Mouse (Mus musculus) right cerebral cortex, postnatal 14 days (tissue): ENCODE results near the gene Cga.

Experiments used
- DNase-seq: peaks from one replicate; pipeline ENCODE4 v3.0.0; 2022

Gene Cga

DNA sequence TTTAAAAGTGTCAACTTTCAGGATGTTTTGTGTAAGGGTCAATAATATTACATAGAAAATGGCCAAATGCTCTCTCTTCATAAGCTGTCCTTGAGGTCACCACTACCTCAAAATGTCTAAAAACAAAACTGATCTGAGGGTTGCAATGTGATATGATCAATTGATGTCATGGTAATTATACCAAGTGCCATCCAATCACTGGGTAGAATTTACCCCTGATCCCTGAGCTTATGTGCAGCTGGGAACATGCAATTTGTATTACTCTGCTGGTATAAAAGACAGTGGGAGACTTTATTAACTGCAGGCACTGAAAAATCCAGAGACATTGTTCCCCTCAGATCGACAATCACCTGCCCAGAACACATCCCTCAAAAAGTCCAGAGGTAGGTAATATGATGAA lies at the start of gene Cga:
Gene Cga (plus strand): TSS at position 301 of the 400 bp plus-strand sequence.
- no peak for DNase-seq

DNA sequence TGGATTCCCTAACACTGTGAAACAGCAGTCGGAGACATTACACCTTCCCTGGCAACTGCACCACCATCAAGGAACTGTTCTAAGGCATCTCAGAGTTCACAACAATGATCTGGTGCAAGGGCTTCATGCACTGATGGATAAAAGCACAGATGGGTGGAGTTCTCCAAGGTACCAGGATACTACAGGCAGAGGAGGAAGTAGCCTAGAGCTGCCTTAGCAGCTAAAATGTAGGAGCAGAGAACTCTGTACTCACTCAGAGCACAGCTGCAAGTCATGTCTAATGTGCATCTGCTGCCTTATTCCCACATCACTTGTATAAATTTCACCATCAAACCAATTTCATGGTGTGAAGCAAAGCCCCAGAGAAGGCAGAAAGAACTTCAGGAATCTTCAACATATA lies 49.7 kb upstream of the Cga start:
- no peak for DNase-seq

DNA sequence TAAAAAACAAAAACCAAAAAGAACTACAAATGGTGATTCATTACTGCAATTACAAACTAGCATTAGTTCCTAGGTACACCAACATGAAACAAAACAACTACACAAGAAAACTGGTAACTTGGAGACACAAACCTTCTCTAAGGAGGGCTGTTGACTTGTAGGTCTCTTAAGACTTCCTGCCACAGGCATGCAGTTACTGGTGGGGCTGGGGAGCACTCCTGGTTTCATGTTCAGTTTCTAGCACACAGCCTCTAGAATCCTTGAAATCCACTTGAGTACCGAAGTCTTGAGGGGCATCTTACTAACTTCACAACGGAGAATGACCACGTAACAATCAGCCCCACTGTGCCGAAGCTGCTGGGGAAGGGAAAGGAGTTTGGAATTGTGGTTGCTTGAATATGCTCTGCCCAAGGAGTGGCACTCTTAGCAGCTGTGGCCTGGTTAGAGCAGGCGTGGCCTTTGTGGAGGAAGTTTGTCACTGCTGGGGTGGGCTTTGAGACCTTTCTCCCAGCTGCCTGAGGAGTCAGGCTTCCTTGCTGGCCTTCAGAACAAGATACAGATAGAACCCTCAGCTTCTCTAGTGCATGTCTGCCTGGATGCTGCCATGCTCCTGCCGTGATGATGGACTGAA lies 45.8 kb upstream of the Cga start:
- DNase-seq: no peak

DNA sequence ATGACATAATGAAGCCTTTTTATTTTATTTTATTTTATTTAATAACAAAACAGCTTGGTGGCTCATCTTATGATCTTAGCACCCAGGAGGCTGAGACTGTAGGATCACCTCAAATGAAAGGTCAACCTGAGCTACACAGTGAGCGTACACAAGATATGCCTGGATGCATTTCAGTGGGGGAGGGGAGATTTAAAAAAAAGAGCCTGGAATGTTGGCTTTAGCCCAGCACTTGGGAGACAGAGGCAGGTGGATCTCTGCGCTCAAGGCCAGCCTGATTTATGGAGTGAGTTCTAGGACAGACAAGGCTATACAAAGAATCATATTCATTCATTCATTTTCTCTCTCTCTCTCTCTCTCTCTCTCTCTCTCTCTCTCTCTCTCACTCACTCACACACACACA lies 43.4 kb upstream of the Cga start:
- no peak for DNase-seq

DNA sequence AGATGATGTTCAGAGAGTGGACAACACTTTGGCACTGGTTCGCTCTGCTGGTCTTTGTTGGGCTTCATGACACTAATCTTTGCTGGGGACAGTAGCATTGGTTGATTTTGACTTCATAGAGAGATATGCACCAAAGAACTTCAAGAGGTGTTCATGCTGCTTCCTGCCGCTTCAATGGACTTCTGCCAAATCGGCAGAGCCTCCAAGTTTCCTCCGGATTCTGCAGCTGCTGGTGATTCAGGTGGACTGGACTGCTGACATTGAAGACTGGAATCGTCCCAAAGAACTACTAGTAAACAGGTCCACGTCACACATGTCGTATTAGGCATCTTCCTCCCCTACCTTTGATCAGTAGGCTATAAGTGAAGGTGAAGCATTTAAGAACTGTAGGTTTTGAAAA lies 41.5 kb upstream of the Cga start:
- no peak for DNase-seq

DNA sequence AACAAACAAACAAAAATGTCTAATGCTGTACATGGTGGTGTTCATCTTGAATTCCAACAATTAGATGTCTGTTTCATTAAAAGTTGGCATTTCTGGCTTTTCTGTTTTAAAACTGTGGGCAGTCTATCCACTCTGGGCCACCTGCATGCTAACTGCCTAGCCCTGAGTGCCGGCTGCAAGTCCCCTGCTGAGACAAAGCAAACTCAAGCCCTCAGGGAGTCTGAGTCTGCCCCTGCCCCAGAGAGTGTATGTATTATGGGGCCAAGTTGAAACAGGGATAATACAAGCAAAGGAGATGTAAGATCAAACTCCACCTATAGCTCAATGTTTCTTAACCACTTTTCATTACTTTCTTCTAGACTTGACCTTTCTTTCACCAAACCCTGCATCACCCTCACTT lies 37.6 kb upstream of the Cga start:
- no peak for DNase-seq

DNA sequence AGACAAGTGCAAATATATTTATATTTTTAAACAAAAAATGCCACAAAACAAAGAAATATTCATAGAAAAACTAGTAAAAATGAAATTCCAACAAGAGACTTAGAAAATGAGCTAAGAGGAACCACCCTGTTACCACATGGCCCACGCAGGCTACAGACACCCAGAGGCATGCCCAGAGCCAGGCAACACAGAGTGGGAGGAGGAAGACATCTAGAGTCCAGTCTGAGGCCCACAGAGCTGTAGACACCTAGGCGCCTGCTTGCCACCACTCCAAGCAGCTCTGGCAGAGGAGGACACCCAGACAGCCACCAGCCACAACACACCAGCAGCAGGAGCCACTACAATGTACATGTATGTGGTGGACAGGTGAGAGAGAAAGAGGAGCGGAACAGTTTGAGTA lies 34.7 kb upstream of the Cga start:
- DNase-seq: no peak

DNA sequence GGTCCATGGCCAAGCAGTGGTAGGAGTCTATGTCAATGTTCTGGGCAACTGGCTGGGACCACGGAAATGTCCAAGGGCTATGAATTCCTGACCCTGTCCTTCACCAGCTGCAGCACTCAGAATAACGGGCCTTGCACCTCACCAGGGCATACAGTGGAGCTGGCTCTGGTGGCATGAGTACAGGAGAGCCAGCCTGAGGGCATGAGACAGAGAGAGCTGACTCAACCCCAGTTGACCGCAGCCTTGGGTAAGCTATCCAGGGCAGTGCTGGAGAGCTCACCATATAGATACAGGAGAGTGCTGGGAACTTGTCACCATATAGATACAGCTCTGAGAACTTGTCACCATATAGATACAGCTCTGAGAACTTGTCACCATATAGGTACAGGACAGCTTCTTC lies 34.2 kb upstream of the Cga start:
- no peak for DNase-seq

DNA sequence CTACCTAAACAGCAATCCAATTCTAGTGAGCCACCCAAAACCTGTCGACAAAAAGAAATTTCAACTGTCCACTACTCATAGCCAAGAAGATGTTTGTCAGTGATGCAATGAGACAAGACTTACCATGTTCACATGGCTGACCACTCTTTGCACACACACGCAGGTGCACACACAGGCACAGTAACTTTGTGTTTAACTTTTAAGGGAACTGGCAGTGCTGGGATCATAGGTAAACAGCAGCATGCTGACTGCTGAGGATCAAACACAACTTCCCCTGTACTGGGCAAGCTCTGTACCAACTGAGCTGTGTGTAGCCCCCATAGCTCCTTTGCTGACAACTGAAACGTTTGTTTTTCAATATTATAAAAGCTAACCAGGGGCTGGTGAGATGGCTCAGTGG lies 32.1 kb upstream of the Cga start:
- no peak for DNase-seq

DNA sequence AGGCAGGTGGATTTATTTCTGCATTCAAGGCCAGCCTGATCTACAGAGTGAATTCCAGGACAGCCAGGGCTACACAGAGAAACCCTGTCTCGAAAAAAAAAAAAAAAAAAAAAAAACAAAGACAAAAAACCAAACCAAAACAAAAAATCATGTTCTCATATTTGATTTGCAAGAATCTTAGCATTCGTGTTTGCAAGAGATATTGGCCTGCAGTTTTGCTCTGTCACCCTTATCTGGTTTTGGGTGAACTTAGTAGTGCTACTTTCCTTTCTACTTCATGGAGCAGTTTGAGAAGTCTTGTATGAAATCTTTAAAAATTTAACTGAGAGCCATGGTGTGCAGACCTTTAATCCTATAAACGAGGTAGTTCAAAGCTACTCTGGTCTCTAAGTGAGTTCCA lies 23.8 kb upstream of the Cga start:
- DNase-seq: no peak

DNA sequence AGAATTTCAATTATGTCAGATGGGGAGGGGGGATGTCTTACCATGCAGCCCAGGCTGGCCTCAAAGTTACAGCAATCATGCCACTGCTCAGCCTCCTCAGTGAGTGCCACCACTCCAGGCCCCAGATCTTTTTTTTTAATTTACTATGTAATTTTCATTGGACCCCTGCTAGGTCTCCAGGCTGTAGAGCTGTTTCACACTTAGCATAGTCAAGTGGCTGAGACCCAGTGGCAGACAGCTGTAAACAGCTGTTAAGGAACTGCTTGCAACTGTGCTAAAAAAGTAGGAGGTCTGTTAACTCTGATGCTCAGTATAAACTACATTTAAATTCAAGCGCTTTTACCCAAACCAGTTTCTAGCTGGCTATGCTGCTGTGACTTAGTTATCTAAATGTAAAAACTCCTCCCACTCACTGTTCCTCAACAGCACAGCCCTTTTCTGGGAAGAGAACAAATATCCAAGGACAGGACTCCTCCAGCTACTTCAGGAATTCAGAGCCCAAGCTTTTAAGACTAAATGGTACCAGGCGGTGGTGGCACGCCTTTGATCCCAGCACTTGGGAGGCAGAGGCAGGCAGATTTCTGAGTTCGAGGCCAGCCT lies 20.6 kb upstream of the Cga start:
- no peak for DNase-seq

DNA sequence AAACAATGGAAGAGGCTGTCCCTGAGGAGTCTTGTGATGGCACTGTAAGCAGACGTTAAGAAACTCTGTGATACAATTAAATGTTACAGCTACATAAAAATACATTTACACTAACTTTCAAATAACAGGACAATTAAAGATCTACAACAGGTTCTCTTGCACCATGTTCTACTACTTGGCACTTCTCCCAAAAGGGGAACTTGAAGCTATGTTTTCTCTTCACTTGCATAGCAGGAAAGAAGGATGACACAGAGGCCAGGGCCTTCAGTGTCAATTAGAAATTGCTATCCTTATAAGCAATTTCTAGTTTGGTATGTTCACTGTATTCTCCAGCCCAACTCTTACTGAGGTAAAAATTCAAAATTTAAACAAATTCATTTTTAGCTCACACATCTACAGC lies 19.3 kb upstream of the Cga start:
- no peak for DNase-seq

DNA sequence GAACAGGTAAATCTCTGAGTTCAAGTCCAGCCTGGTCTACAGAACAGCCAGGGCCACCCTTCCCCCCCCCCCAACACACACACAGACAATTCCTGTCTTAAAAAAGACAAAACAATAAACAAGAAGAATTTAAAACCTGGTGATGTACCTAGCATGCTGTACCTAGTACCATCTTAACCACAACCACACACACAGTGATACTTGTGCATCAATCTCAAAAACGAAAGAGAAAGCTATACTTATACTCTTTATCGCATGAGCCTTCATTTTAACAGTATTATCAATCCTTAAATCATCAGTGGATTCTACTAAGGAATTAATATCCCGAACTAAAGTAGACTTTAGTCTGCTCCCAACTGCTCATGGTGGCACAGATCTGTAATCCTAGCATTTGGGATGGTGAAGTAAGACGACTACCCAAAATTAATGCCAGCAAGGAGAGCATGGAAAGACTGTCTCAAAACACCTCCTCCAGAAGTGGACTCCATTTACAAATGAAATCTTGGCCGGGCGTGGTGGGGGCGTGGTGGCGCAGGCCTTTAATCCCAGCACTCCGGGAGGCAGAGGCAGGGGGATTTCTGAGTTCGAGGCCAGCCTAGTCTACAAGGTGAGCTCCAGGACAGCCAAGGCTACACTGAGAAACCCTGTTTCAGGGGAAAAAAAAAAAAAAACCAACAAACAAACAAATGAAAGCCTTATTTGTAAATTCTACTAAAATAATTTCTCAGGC lies 12.5 kb upstream of the Cga start:
- no peak for DNase-seq

DNA sequence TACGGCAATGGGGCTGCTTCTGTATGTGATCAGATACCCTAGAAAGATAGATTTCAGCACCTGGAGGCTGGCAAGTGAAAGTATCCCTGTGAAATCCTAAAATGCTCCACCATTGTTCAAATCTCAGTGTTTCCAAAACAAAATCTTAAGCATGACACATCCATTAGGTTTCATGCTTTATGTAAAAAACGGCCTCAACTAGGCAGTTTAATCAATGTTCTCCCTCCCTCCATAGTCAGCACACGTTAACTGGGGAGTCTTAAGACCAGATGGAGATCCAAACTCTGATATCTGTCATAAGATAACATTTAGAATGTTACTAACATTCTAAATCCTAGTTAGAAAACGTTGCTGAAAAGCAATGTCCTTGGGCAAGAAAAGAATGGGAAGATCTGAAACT lies 11.7 kb upstream of the Cga start:
- DNase-seq: no peak

DNA sequence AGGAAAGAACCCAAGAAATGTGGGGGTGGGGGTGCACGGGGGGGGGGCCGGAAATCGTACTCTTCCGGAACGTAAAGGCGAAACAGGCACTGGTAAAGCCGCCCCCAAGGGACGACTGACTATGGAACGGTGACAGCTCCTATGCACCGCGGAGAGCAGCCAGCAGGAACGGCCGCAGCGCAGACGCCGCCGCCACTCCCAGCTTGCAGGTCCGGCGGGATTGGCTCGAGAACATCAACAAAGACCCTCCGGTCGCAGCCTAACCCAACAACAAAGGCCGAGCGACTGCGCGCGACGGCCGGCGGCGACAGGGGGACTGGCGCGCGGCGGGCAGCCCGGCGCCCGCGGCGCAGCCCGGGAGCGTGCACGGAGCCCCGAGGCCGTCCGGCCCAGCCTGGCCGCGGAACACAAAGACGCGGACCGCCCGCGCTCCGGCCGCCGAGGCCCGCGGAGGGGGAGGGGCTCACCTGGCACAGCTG lies 11.2 kb upstream of the Cga start:
- peak; percentile 52 for DNase-seq

DNA sequence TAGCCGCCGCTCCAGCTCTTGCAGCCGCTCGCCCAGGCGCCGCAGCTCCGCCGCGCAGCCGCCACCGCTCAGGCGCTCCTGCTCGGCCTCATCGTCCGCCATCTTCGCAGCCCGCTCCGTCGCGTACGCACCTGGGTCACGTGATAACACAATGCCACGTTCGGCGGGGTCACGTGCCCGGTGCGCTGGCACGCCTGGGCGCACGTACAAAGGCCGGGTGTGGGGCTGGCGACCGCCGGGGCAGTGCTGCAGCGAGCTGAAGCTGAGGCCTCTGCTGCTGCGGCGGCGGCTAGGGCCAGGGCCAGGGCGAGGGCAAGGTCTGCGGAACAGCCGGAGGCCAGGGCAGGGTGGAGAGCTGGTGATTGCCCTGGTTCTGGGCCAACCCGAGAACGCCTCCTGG lies 10.8 kb upstream of the Cga start, which contains the start of gene Zfp292:
Gene Zfp292 (minus strand): TSS at position 143 of the 400 bp plus-strand sequence.
- DNase-seq: peak; percentile 95

DNA sequence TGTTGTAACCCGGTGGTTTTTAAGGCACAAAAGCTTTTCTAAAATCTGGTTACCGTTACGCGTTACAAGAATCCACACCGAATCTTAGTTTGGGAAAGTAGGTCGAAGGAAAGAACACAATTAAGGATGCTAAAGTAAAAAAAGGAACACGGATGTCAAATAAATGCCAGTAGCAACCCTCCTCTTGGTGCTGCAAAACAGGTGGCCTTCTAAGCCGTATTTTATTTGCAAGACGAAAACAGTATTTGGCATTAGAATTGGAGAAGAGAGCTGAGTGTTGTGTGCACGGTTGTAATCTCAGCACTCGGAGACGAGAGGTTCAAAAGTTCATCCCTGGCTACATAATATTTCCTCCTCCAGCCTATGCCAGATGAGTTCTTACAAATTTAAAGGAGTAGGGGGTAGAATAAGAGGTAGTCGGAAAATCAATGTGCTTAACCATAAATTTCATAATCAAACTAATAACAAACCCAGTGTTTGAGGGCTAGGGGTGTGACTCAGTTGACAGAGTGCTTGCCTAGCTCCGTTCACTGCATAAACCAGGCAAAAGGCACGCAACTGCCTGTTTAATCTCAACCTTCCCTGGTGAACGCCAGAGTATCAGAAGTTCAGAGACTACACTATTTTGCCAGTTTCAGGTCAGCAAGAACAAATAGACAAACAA lies 10.1 kb upstream of the Cga start:
- no peak for DNase-seq

DNA sequence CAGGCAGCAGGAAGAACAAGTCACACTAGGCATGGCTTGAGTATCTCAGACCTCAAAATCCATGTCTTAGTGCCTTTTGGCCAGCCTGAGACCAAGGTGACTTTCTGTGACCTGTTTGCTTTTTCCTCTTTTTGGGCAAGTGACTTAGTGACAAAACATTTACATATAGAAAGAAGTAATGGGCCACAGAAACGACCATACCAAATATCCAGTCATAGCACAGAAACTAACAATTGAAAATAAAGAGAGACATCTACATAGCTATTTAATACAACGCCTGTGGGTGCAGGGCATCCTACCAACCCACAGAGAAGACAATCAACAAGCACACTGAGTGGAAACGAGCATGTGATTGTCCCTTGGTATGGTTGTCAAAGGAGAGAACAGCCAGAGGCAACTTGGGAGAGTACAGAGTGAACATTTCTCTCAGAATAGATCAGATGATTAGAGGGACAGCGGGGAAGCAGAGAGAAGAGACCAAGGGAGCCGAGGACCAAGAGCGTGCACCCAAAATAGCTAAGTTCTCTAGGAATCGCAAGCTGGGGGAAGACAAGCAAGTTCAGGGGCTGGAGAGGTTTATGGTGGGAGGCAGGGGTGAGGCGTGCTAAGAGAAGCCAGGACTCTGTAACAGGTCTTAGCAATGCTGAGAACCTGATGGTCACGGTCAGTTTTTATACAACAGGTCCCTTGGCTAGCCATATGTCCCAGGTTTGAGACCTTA lies 7.8 kb upstream of the Cga start:
- DNase-seq: no peak

DNA sequence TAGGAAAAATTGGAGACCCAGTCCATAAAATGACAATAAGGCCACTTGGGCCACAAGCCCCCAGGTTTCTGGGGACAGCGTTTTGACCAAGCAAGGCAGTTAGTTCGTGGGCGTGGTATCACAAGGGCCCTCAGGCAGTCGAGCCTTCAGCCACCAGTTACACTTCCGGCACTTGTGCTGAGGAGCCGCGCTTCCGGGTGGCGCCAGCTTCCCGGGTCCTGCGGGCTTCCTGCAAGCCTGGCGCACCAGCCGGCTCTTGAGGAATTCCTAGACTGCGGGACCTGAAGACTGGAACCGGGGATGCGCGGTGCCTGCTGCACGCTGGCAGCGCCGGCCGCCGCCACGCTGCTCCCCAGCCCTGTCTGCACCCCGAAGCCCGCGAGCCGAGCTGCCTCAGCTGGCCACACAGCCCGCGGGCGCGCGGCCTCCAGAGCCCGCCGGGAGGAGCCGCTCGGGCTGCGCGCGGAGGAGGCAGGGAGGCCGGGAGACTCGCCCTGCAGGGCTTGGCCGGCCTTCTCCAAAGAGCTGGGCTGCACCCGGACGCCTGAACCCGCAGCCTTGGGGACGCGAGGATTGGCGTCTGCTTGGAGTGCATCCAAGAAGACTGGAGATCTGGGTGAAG lies 7.0 kb upstream of the Cga start:
- DNase-seq: peak; percentile 79

DNA sequence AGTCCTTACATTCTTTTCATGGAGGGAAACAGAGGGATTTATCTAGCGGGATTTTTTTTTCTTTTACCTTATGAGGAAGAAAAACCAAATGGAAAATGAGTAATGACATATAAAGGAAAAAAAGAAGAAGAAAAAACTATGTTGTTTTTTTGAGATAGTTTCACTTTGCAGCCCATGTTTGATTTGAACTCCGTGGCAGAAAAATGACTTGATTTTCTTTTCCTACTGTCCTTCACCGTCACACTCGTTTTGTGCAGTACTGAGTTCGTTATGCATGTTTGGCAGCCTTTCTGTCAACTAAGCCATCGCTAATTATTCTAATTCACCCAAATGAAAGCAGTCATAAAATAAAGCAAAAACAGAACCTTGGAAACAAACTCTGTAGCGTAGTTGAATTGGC lies 6.3 kb upstream of the Cga start:
- no peak for DNase-seq

DNA sequence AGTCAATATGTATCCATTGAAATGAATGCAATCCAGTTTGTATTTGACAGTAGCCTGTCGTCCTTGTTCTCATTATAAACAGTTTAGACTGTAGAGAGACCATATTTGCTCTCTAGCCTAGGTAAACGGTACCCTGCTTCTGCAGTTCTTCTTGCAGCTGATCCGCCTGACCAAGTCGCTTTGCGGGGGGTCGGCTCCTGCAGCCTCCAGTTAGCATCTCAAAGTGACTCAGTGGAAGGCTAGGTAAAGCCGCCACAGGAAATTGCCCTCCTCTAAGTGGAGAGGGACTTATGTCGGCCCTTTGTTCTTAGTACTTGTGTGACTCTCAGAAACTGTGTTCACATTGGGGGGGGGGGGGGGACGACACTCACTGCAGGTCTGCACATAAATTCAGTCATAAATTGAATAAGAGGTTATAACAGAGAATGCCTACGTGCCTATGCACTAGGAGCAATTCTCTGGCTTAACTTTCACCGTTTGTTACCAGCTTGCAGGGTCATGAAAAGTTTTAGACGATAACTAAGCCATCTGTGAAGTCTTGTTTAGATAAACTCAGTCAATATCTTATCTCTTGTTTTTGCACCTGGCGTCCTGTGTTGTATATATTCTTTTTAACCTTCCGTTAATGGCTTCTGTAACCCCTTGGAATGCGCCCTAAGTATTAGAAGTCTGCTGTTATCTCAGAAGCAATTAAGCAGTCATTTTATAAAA lies 4.3 kb upstream of the Cga start:
- DNase-seq: no peak

DNA sequence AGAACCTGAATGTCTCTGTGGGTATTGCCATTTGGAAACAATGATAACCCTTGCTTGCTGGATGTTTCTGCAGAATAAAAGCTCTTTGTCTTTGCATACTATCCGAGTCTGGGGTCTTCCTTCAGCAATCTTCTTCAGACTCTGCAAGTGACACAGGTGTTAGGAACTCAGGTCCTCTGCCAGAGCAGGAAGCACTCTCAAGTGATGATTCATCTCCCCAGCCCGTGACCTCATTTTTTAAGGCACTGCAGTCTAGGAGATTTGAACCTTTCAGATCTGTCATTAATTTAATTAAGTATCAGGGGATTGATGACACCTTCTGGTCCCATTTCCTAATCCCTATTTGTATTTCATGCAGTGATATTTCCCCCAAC lies 3.8 kb upstream of the Cga start:
- no peak for DNase-seq
